Comparison of ENCODE assay signal across 8 mouse cellular contexts in genomic region chr15:102721016-102721898, GRCm38 (mm10). TPM values are rescaled to one million over a fixed set of nuclear protein-coding genes. Genes with fewer than 3 reads are reported as not detected.
DNase-seq lines count a peak whose midpoint lies in the region; ATAC-seq and TF ChIP-seq lines count a peak whose summit lies in the region.

No protein-coding gene starts in this region.

- no peak for TF ChIP-seq POLR2A in lung, adult 2 months (IDR thresholded peaks at IDR 0.05; ENCODE audit: borderline replicate concordance, extremely low read depth, low read depth, low read length)

- H3K27me3 ChIP-seq in hindbrain, postnatal 0 days (ENCODE audit: insufficient read depth, low read length) = no peaks in the 10 kb centered on the region
- no peaks in the 10 kb centered on the region for H3K27me3 ChIP-seq in midbrain, embryonic 14.5 days (ENCODE audit: control insufficient read depth, insufficient read depth, low read length)

- no peak for DNase-seq in lung, adult 2 months
- no peak for DNase-seq in lung, postnatal 4 days
- no peak for DNase-seq in hindbrain, postnatal 0 days (ENCODE audit: low spot score)
- DNase-seq in midbrain, embryonic 14.5 days = no peak
- DNase-seq in frontal cortex, postnatal 25 days (ENCODE audit: low spot score in 2 of 2) = no peak
- no peak for DNase-seq in left cerebral cortex, postnatal 14 days (ENCODE audit: low spot score in 2 of 2)
- no peak for DNase-seq in layer of hippocampus, adult 8-10 months (ENCODE audit: low spot score in 2 of 2)

- ATAC-seq in hindbrain, postnatal 0 days = no peak
- ATAC-seq in midbrain, embryonic 14.5 days (ENCODE audit: low FRiP score, low TSS enrichment) = no peak

- H3K4me2 ChIP-seq in hindbrain, postnatal 0 days (ENCODE audit: low read depth, low read length) = peak overlapping the region; percentile 73
- H3K4me2 ChIP-seq in midbrain, embryonic 14.5 days (ENCODE audit: low read length) = peak overlapping the region; percentile 84

- H3K9me3 ChIP-seq in hindbrain, postnatal 0 days (ENCODE audit: low read length) = no peaks in the 10 kb centered on the region
- H3K9me3 ChIP-seq in midbrain, embryonic 14.5 days (ENCODE audit: control insufficient read depth, low read length) = no peaks in the 10 kb centered on the region

- TF ChIP-seq CTCF in lung, adult 2 months (IDR thresholded peaks at IDR 0.05; ENCODE audit: insufficient read depth, low read length) = no peak
- no peak for TF ChIP-seq CTCF in hindbrain, postnatal 0 days (IDR thresholded peaks at IDR 0.05; ENCODE audit: low read depth)

- H3K9ac ChIP-seq in hindbrain, postnatal 0 days (replicated peaks; ENCODE audit: low read length) = peak overlapping the region; percentile 60
- peak overlapping the region; percentile 50 for H3K9ac ChIP-seq in midbrain, embryonic 14.5 days (replicated peaks; ENCODE audit: low read length)

- H3K36me3 ChIP-seq in hindbrain, postnatal 0 days (ENCODE audit: insufficient read depth, low read length) = peaks cover 25% of the 10 kb centered on the region
- peaks cover 28% of the 10 kb centered on the region for H3K36me3 ChIP-seq in midbrain, embryonic 14.5 days (ENCODE audit: control insufficient read depth, insufficient read depth, low read length)

- peak overlapping the region; percentile 31 for H3K27ac ChIP-seq in brown adipose tissue, adult 24 weeks (replicated peaks; ENCODE audit: low read depth, low read length)
- peak overlapping the region; percentile 65; the same call in 1 of the 2 replicates for H3K27ac ChIP-seq in hindbrain, postnatal 0 days
- H3K27ac ChIP-seq in midbrain, embryonic 14.5 days (replicated peaks; ENCODE audit: low read depth, low read length) = no peak overlapping the region

- peak overlapping the region; percentile 94 for H3K4me3 ChIP-seq in lung, adult 2 months (replicated peaks; ENCODE audit: extremely low read depth, low read depth, low read length)
- peak overlapping the region; percentile 82 for H3K4me3 ChIP-seq in brown adipose tissue, adult 24 weeks (ENCODE audit: insufficient read depth, low read depth, low read length)
- peak overlapping the region; percentile 64 for H3K4me3 ChIP-seq in hindbrain, postnatal 0 days (ENCODE audit: low read length)
- H3K4me3 ChIP-seq in midbrain, embryonic 14.5 days (replicated peaks; ENCODE audit: low read depth, low read length) = peak overlapping the region; percentile 60

- no peaks in the 10 kb centered on the region for H3K4me1 ChIP-seq in lung, adult 2 months (ENCODE audit: control insufficient read depth, insufficient read depth, low read length)
- no peaks in the 10 kb centered on the region for H3K4me1 ChIP-seq in brown adipose tissue, adult 24 weeks (ENCODE audit: control insufficient read depth, insufficient read depth, insufficient read length, low read length)
- H3K4me1 ChIP-seq in hindbrain, postnatal 0 days (ENCODE audit: insufficient read depth, low read length) = peaks cover 3% of the 10 kb centered on the region; the same call in 1 of the 2 replicates
- peaks cover 7% of the 10 kb centered on the region for H3K4me1 ChIP-seq in midbrain, embryonic 14.5 days (ENCODE audit: control insufficient read depth, insufficient read depth, low read length)

- 7% methylated on average over 14 of the region's 14 CpGs for WGBS in lung, adult 2 months
- 16% methylated on average over 14 of the region's 14 CpGs for WGBS in hindbrain, postnatal 0 days
- 19% methylated on average over 14 of the region's 14 CpGs for WGBS in midbrain, embryonic 14.5 days

- intact Hi-C loops in left cerebral cortex, postnatal 14 days (cut with DNase I) = no loop called here

RNA-seq across cellular contexts. Expression of gene Calcoco1, which starts 0.7 kb away (rescaled TPM):
- polyA plus RNA-seq in lung, adult 2 months (2012; rRNA removed) = 76.5 and 105 TPM in 2 replicates
- 43.5 and 58.5 TPM in 2 replicates for polyA plus RNA-seq in brown adipose tissue, adult 24 weeks (2012; ENCODE audit: insufficient read depth, insufficient read length, missing spikeins)
- 26.6 and 32.4 TPM in 2 replicates for total RNA-seq in hindbrain, postnatal 0 days (2014; rRNA removed)
- polyA plus RNA-seq in hindbrain, postnatal 0 days (2015; fragmentation: Nextera tagmentation; extraction: Ambion mirVana) = 29.8 and 30.3 TPM in 2 replicates
- polyA plus RNA-seq in midbrain, embryonic 14.5 days (2014; fragmentation: Nextera tagmentation; extraction: Ambion mirVana) = 30.6 and 36.5 TPM in 2 replicates
- total RNA-seq in left cerebral cortex, postnatal 14 days (2021) = 10 to 100 TPM; 56.9 to 58.4 TPM
- total RNA-seq in layer of hippocampus, adult 8-10 months (2022) = 10 to 100 TPM; 87.2 to 96.6 (median 91.0) TPM

RNA-seq across cellular contexts. Expression of gene Atp5g2, which starts 49.1 kb away (rescaled TPM):
- polyA plus RNA-seq in lung, adult 2 months (2012; rRNA removed) = 250 and 262 TPM in 2 replicates
- polyA plus RNA-seq in brown adipose tissue, adult 24 weeks (2012; ENCODE audit: insufficient read depth, insufficient read length, missing spikeins) = 209 and 274 TPM in 2 replicates
- total RNA-seq in hindbrain, postnatal 0 days (2014; rRNA removed) = 148 and 610 TPM in 2 replicates
- 60.5 and 66.5 TPM in 2 replicates for polyA plus RNA-seq in hindbrain, postnatal 0 days (2015; fragmentation: Nextera tagmentation; extraction: Ambion mirVana)
- polyA plus RNA-seq in midbrain, embryonic 14.5 days (2014; fragmentation: Nextera tagmentation; extraction: Ambion mirVana) = 69.8 and 72.3 TPM in 2 replicates
- 10 to 100 TPM; 13.4 to 14.4 TPM for total RNA-seq in left cerebral cortex, postnatal 14 days (2021)
- 10 to 100 TPM in 2 of 4 experiments, 1 to 10 TPM in 2; 7.0 to 12.5 (median 10.0) TPM for total RNA-seq in layer of hippocampus, adult 8-10 months (2022)
